Mouse (Mus musculus) CD4-positive naive resting alpha-beta T cell, adult 76 days (primary cell): ENCODE results near the gene Pdcd7. TPM values are rescaled to one million over a fixed set of nuclear protein-coding genes. Genes with fewer than 3 reads are reported as not detected.

Experiments
- total RNA-seq: library from RNA; stranded (reverse); gene quantifications from one replicate; pipeline ENCODE4 v1.2.4, GENCODE M21; 2023

Pdcd7 gene
- total RNA-seq = 16.7 TPM

GRCm38 (mm10) chr9:65345854-65346475 lies at the start of gene Pdcd7:
TSS of gene Pdcd7 (plus strand) at chr9:65346104.

GRCm38 (mm10) chr9:65360641-65361448 lies 14.9 kb downstream of the Pdcd7 start, which contains the start of gene Ubap1l:
TSS of gene Ubap1l (plus strand) at chr9:65361041.

GRCm38 (mm10) chr9:65391613-65391964 lies 45.7 kb downstream of the Pdcd7 start, which contains the start of gene Kbtbd13:
TSS of gene Kbtbd13 (minus strand) at chr9:65391652.

GRCm38 (mm10) chr9:65398279-65398678 lies 52.4 kb downstream of the Pdcd7 start, which contains the start of gene Rasl12:
TSS of gene Rasl12 (plus strand) at chr9:65398506.

Other genes starting within 250 kb of the Pdcd7 start
- gene Igdcc4, start 244.6 kb upstream of the Pdcd7 start, total RNA-seq = not detected
- not detected for gene Igdcc3, start 204.9 kb upstream of the Pdcd7 start, total RNA-seq
- 5.6 TPM for gene Parp16, start 150.8 kb upstream of the Pdcd7 start, total RNA-seq
- gene Cilp, start 80.9 kb upstream of the Pdcd7 start, total RNA-seq = not detected
- gene Clpx, start 51.8 kb upstream of the Pdcd7 start, total RNA-seq = 21.3 TPM
- gene Ubap1l, start 14.9 kb downstream of the Pdcd7 start, total RNA-seq = 0.88 TPM
- gene Kbtbd13, start 45.5 kb downstream of the Pdcd7 start, total RNA-seq = not detected
- not detected for gene Rasl12, start 52.4 kb downstream of the Pdcd7 start, total RNA-seq
- not detected for gene Slc51b, start 76.9 kb downstream of the Pdcd7 start, total RNA-seq
- 26.2 TPM for gene Mtfmt, start 89.7 kb downstream of the Pdcd7 start, total RNA-seq
- 57.0 TPM for gene Spg21, start 114.8 kb downstream of the Pdcd7 start, total RNA-seq
- not detected for gene Ankdd1a, start 174.1 kb downstream of the Pdcd7 start, total RNA-seq
- 46.0 TPM for gene Plekho2, start 233.9 kb downstream of the Pdcd7 start, total RNA-seq
- gene Pif1, start 241.1 kb downstream of the Pdcd7 start, total RNA-seq = 1.9 TPM